Mouse (Mus musculus): ENCODE results near the gene Rab3b.

The Rab3b gene

DNA sequence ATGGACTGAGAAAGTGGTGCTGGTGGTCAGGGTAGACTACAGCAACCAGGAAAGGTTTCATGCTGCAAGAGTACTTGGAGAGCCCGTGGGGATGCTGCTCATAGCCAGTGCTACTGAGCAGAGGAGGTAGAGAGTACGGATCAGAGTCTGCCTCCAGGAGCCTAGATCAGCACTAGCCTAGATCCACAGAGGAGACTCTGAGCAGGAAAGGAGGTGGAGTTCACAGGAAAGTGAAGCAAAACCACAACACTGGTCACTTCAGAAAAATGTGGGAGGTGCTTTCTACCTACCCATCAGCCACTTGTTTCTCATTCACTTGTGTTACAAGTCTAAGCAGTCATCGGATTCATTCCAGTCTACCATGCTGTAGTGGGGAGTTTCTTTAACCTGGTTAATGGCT is 80.8 kb downstream of the Rab3b start:
- DNase-seq = no peak

DNA sequence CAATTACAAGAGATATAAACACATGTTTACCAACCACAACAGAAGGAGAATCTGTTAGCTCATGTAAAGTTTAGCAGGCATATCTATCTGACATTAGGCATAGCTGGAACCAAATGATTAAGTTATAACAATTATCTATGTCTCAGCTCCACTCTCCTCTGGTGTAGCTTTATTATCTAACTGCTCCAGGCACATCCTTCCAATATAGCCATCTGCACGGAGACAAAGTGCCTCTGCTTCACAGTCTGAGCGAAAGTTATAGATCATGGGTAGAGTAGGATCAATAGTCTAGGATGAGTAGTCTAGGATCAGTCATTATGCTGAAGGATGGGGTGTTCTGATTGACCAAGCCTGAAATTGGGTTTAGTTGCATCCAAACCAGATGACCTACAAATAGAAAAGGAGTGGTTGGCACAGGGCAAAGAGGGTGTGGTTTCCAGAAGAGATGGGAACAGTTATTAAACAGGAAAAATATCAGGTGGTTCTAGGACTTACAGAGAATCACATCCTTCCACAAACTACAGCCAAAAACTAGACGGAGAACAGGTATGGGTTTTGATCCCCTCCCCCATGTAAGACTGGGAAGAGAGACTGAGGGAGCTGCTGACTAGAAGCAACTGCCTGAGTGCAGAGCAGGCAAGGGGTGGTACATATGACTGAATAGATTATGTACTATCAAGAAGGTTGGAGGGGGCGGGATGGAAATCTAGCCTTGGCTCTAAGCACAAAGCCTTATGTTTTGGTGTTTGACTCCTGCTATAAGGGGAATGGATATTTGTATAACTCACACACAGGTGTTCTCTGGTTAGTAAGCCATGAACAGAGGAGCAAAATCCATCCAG is 82.0 kb downstream of the Rab3b start:
- no peak for DNase-seq

DNA sequence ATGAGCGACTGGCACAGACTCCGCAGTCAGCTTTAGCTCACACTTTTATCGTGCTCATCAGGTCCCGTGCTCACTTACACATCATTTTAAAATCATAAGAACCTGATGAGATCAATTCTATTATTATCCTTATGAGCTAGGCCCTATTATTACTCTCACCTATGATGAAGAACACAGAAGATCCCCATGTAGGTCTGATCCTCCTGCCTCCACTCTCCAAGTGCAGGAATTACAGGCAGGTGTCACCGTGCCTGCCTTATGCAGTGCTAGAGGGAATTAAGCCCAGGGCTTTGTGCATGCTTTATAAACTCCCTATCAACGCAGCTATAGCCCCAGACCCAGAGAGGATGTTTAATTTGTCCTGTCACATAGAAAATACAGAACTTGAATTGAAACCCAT is 84.2 kb downstream of the Rab3b start:
- DNase-seq = no peak

DNA sequence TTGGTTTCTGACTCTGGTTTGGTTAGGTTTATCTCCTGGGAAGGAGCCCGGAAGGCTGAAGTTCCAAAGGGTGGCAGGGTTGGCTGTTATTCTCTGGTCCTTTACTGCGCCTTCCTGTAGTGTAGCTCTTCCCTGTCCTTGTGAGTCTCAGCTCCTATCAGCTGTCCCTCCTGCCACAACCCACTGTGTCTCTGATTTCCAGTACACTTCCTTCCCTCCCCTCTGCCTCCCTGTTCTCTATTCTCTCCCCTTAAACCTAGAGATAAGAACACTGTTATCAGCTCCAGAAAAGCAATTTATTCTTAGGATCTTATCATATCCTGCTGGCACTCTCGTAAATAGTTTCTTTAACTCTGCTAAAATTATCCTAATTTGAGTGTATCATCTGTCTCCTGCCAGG is 90.7 kb downstream of the Rab3b start:
- DNase-seq = no peak

DNA sequence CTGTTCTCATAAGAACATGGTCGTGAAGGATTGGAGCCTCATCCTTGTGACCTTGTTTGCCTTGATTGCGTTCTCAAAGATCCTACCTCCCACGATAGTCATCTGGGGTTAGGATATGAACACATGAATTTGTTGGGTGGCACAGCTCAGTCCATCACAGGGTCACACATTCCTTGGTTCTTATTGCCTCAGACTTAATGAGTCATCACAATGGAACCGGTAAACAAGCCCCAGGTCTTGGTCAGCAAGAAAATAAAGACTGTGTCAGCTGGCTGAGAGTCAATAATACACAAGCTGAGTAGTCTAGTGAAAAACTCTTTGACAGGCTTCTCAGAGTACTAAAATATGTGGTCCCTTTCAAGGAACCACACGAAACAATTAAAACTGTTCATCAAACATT is 92.2 kb downstream of the Rab3b start:
- no peak for DNase-seq

DNA sequence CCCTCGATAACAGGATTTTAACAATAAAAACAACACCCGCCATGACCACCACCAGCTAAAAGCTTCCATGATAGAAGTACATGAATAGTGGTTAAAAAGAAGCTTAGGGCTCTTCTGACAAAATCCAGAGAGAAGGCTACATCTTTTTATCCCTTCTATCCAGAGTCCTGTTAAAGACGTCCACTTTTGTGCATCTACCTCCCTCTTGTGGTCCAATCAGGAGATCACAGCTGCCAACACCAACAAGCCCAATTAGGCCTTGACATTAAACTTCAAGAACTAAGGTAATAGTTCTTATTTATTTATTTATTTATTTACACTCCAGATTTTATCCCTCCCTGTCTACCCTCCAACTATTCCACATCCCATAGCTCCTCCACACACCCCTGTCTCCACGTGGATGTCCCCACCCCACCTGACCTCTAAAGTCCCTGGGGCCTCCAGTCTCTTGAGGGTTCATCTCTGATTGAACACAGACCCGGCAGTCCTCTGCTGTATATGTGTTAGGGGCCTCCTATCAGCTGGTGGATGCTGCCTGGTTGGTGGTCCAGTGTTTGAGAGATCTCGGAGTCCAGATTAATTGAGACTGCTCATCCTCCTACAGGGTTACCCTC is 97.7 kb downstream of the Rab3b start:
- DNase-seq = peak; percentile 34

DNA sequence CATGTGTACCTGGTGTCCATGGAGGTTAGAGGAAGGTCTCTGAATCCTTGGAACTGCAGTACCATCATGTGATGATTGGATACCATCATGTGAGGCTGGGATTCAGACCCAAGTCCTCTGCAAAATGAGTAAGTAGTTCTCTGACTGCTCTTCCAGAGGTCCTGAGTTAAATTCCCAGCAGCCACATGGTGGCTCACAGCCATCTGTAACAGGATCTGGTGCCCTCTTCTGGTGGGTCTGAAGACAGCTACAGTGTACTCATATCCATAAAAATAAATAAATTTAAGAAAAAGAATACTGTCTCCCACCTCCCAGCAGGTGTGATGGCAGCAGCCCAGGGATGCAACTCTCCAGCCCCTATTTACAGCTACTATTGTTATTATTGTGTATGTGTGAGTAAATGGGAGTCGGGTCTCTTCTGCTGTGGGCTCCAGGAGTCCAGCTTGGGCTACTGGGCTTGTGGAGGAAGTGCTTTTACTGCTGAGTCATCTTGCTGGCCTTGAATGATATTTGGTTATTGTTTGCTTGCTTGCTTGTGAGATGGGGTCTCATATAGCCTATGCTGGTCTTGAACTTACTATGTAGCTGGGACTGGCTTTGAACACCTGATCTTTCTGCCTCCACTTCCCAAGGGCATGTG is 108.1 kb downstream of the Rab3b start:
- DNase-seq = no peak

DNA sequence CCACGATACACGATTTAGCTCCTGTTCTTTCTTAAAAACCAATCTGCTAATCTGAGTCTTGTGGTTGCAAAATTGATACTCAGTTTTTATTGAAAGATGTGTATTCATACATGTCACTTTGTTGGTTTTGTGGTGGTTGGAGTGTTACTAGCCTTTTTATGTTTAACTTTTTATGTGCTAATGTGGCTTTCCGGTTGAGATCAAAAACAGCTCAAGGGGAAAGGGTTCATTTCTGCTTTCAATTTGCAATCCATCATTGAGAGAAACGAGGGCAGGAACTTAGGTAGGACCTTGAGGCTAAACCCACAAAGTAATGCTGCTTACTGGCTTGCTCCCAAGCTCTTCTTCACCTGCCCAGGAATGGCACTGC is 108.6 kb downstream of the Rab3b start:
- DNase-seq = no peak

DNA sequence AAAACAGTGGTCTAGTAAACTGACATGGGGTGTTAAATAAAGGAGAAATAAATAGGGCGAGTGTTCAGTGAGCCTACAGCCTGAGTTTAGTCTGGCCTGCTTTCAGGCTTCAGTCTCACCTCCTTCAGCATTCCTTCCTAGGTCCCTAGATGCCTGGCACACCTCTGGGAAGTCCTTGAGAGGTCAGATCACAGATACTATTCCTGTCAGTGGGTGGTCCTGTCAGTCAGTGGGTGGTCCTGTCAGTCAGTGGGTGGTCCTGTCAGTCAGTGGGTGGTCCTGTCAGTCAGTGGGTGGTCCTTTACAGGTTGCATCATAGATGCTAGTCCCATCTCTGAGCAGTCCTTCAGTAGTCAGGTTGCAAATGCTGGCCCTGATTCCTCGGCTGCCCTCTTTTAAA is 110.6 kb downstream of the Rab3b start:
- DNase-seq = no peak

DNA sequence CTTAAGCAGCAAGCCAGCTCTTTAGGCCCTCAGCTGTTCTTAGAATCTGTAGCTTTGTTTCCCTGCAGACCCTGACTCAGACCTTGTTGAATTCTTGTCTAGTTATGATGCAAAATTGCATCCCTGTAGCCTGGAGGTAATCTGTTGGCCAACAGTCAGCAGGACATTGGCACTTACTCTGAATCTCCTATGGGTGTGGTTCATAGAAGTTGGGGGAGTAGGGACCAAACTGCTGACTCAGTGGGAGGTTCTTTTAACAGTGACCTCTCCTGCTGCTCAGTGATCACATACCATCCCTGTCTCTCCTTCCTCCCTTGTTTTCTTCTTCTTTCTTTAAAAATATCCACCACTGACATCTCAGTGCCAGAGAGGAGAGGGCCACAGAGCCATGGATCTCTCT is 111.2 kb downstream of the Rab3b start:
- no peak for DNase-seq

DNA sequence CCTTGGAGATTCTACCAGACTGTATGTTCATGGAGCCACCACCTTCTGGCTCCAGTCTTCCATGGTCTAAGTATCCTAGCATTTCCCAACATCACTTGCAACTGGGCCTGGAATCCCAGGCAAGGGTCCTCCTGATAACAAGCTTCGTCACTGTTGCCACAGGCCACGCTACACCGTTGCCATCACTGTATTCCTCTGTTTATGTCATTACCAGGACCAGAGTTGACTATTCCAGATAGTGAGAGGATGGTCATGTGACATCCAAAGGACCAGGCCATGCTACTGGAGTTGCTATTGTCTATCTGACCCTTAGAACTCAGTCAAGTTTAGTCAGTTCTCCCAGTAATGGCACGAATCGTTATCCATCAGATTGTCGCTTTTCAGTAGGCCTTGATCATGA is 111.7 kb downstream of the Rab3b start:
- DNase-seq = no peak

DNA sequence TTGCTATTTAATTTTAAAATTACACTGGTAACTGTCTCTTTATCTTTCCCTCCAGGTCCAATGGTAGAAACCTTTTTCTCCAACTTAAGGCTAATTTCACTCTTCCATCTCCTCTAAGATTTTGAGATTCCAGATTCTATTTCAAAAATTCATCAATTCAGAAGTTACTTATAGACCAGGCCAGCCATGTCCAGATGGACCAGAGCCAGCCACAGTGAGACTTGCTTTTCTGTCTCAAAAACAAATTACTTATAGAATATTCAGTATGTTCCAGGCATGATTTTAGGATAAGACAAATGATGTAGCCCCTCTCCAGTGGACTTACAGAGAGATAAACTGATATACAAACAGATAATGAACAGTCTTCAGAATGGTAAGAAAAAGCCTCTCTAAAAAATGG is 112.9 kb downstream of the Rab3b start:
- no peak for DNase-seq

Data from cerebellum, adult 11-12 months (tissue).